Mouse (Mus musculus): ENCODE measurements around the gene Actn4. TPM values are rescaled to one million over a fixed set of nuclear protein-coding genes. Genes with fewer than 3 reads are reported as not detected.
"Not testable (repeated sequence)": the region's sequence is repeated elsewhere in the genome, so short reads cannot be mapped to it uniquely, and the experiment has no call there.

Gene Actn4
- polyA plus RNA-seq, 1 experiment from 2014 or later: 347 TPM

- 95% methylated on average over 8 of the region's 8 CpGs for WGBS
- not testable (repeated sequence) for H3K9ac ChIP-seq
These were observed 6.0 kb upstream of the Actn4 start for GRCm38 (mm10) chr7:28968120-28968519.

GRCm38 (mm10) chr7:28966751-28967505 lies 4.8 kb upstream of the Actn4 start:
- H3K4me3 ChIP-seq: no peak overlapping the region
- H3K27me3 ChIP-seq: no peaks in the 10 kb centered on the region
- peaks cover 18% of the 10 kb centered on the region for H3K4me1 ChIP-seq
- WGBS: 72% methylated on average over 4 of the region's 4 CpGs
- H3K27ac ChIP-seq: peak overlapping the region; percentile 14
- no peak overlapping the region for H3K4me2 ChIP-seq
- no peak for ATAC-seq (ENCODE audit: insufficient number of reproducible peaks, low FRiP score, low TSS enrichment, low read depth)
- H3K9me3 ChIP-seq: no peaks in the 10 kb centered on the region
- H3K36me3 ChIP-seq: peaks cover 26% of the 10 kb centered on the region
- no peak overlapping the region for H3K9ac ChIP-seq

More at GRCm38 (mm10) chr7:28968120-28968519, 6.0 kb upstream of the Actn4 start:
- Histone ChIP-seq H3K36me3 (peaks cover 32% of the 10 kb centered on the region), H3K4me1 (peaks cover 22% of the 10 kb centered on the region)
- not testable (repeated sequence) for H3K27me3 ChIP-seq; H3K27ac ChIP-seq; H3K4me3 ChIP-seq; H3K9me3 ChIP-seq; ATAC-seq (ENCODE audit: insufficient number of reproducible peaks, low FRiP score, low TSS enrichment, low read depth); H3K4me2 ChIP-seq

GRCm38 (mm10) chr7:28966181-28966580 lies 4.0 kb upstream of the Actn4 start:
- WGBS: 45% methylated on average over 4 of the region's 5 CpGs
- Histone ChIP-seq H3K9ac (no peak overlapping the region), H3K27ac (peak overlapping the region; percentile 14; the same call in 1 of the 2 replicates), H3K9me3 (no peaks in the 10 kb centered on the region), H3K4me2 (no peak overlapping the region), H3K4me1 (peaks cover 14% of the 10 kb centered on the region), H3K4me3 (no peak overlapping the region), H3K36me3 (peaks cover 20% of the 10 kb centered on the region), H3K27me3 (no peaks in the 10 kb centered on the region)
- no peak for ATAC-seq (ENCODE audit: insufficient number of reproducible peaks, low FRiP score, low TSS enrichment, low read depth)

- H3K9me3 ChIP-seq: no peaks in the 10 kb centered on the region
- no peak overlapping the region for H3K4me3 ChIP-seq
- no peak for ATAC-seq (ENCODE audit: insufficient number of reproducible peaks, low FRiP score, low TSS enrichment, low read depth)
- 69% methylated on average over 5 of the region's 5 CpGs for WGBS
- no peaks in the 10 kb centered on the region for H3K27me3 ChIP-seq
- peaks cover 12% of the 10 kb centered on the region for H3K36me3 ChIP-seq
- no peak overlapping the region for H3K9ac ChIP-seq
- no peak overlapping the region for H3K4me2 ChIP-seq
- no peak overlapping the region for H3K27ac ChIP-seq
- peaks cover 18% of the 10 kb centered on the region for H3K4me1 ChIP-seq
These were observed 3.3 kb upstream of the Actn4 start for GRCm38 (mm10) chr7:28965346-28965840.

- no peaks in the 10 kb centered on the region for H3K9me3 ChIP-seq
- 81% methylated on average over 3 of the region's 3 CpGs for WGBS
- no peaks in the 10 kb centered on the region for H3K36me3 ChIP-seq
- H3K4me1 ChIP-seq: peaks cover 33% of the 10 kb centered on the region
- no peaks in the 10 kb centered on the region for H3K27me3 ChIP-seq
- no peak overlapping the region for H3K4me3 ChIP-seq
- no peak overlapping the region for H3K4me2 ChIP-seq
- H3K27ac ChIP-seq: 0 out of 2 replicates have a peak overlapping the region, but pooled peaks have one; percentile 43
- ATAC-seq (ENCODE audit: insufficient number of reproducible peaks, low FRiP score, low TSS enrichment, low read depth): no peak
- H3K9ac ChIP-seq: no peak overlapping the region
These were observed 1.3 kb upstream of the Actn4 start for GRCm38 (mm10) chr7:28963399-28963923.

GRCm38 (mm10) chr7:28961584-28961926 lies 585 bp downstream of the Actn4 start:
- H3K36me3 ChIP-seq: no peaks in the 10 kb centered on the region
- H3K27ac ChIP-seq: peak overlapping the region; percentile 92
- H3K4me1 ChIP-seq: peaks cover 50% of the 10 kb centered on the region
- under 1% methylated on average over 7 of the region's 7 CpGs for WGBS
- ATAC-seq (ENCODE audit: insufficient number of reproducible peaks, low FRiP score, low TSS enrichment, low read depth): no peak
- H3K4me3 ChIP-seq: peak overlapping the region; percentile 99
- no peaks in the 10 kb centered on the region for H3K9me3 ChIP-seq
- peak overlapping the region; percentile 79 for H3K4me2 ChIP-seq
- peak overlapping the region; percentile 98 for H3K9ac ChIP-seq
- H3K27me3 ChIP-seq: no peaks in the 10 kb centered on the region

- H3K4me3 ChIP-seq: peak overlapping the region; percentile 99
- 14% methylated on average over 9 of the region's 9 CpGs for WGBS
- no peaks in the 10 kb centered on the region for H3K36me3 ChIP-seq
- H3K4me2 ChIP-seq: peak overlapping the region; percentile 79
- H3K9me3 ChIP-seq: no peaks in the 10 kb centered on the region
- peak overlapping the region; percentile 98 for H3K9ac ChIP-seq
- peak overlapping the region; percentile 92 for H3K27ac ChIP-seq
- no peaks in the 10 kb centered on the region for H3K27me3 ChIP-seq
- no peak for ATAC-seq (ENCODE audit: insufficient number of reproducible peaks, low FRiP score, low TSS enrichment, low read depth)
- H3K4me1 ChIP-seq: peaks cover 54% of the 10 kb centered on the region
These were observed 1.6 kb downstream of the Actn4 start for GRCm38 (mm10) chr7:28960354-28961046.

- Histone ChIP-seq H3K4me1 (peaks cover 63% of the 10 kb centered on the region), H3K4me3 (peak overlapping the region; percentile 99), H3K36me3 (no peaks in the 10 kb centered on the region), H3K27me3 (no peaks in the 10 kb centered on the region), H3K27ac (peak overlapping the region; percentile 92), H3K4me2 (peak overlapping the region; percentile 79), H3K9me3 (no peaks in the 10 kb centered on the region), H3K9ac (peak overlapping the region; percentile 98)
- 21% methylated on average over 6 of the region's 6 CpGs for WGBS
- ATAC-seq (ENCODE audit: insufficient number of reproducible peaks, low FRiP score, low TSS enrichment, low read depth): no peak
These were observed 2.6 kb downstream of the Actn4 start for GRCm38 (mm10) chr7:28959505-28960045.

- H3K9ac ChIP-seq: no peak overlapping the region
- 52% methylated on average over 1 of the region's 1 CpGs for WGBS
- no peaks in the 10 kb centered on the region for H3K27me3 ChIP-seq
- peaks cover 69% of the 10 kb centered on the region for H3K4me1 ChIP-seq
- peak overlapping the region; percentile 79; the same call in 1 of the 2 replicates for H3K4me2 ChIP-seq
- ATAC-seq (ENCODE audit: insufficient number of reproducible peaks, low FRiP score, low TSS enrichment, low read depth): no peak
- H3K36me3 ChIP-seq: no peaks in the 10 kb centered on the region
- peak overlapping the region; percentile 99; the same call in 1 of the 2 replicates for H3K4me3 ChIP-seq
- H3K27ac ChIP-seq: peak overlapping the region; percentile 92
- H3K9me3 ChIP-seq: no peaks in the 10 kb centered on the region
These were observed 3.4 kb downstream of the Actn4 start for GRCm38 (mm10) chr7:28958770-28959169.

GRCm38 (mm10) chr7:28957997-28958725 lies 4.0 kb downstream of the Actn4 start:
- Histone ChIP-seq H3K27me3 (no peaks in the 10 kb centered on the region), H3K4me1 (peaks cover 75% of the 10 kb centered on the region), H3K9ac (no peak overlapping the region), H3K4me2 (0 out of 2 replicates have a peak overlapping the region, but pooled peaks have one; percentile 4), H3K27ac (peak overlapping the region; percentile 38), H3K9me3 (no peaks in the 10 kb centered on the region), H3K36me3 (no peaks in the 10 kb centered on the region), H3K4me3 (no peak overlapping the region)
- no peak for ATAC-seq (ENCODE audit: insufficient number of reproducible peaks, low FRiP score, low TSS enrichment, low read depth)
- WGBS: 38% methylated on average over 1 of the region's 1 CpGs

GRCm38 (mm10) chr7:28957286-28957685 lies 4.9 kb downstream of the Actn4 start:
- no peak for ATAC-seq (ENCODE audit: insufficient number of reproducible peaks, low FRiP score, low TSS enrichment, low read depth)
- H3K9ac ChIP-seq: no peak overlapping the region
- 55% methylated on average over 6 of the region's 6 CpGs for WGBS
- H3K9me3 ChIP-seq: no peaks in the 10 kb centered on the region
- H3K4me1 ChIP-seq: peaks cover 80% of the 10 kb centered on the region
- H3K36me3 ChIP-seq: no peaks in the 10 kb centered on the region
- H3K4me3 ChIP-seq: no peak overlapping the region
- H3K27me3 ChIP-seq: no peaks in the 10 kb centered on the region
- peak overlapping the region; percentile 11; the same call in 1 of the 2 replicates for H3K27ac ChIP-seq
- no peak overlapping the region for H3K4me2 ChIP-seq

Measured in limb, embryonic 15.5 days (tissue).